Mouse (Mus musculus) neural tube, embryonic 14.5 days (tissue): ENCODE results near the gene Slc5a10. TPM values are rescaled to one million over a fixed set of nuclear protein-coding genes. Genes with fewer than 3 reads are reported as not detected.

Experiments used
- ATAC-seq: fragments of 200-750 bp; cut with Nextera tagmentation; 2 replicates; pipeline ENCODE4 v1.8.0; 2017; ENCODE audit warnings: low read depth, mild to moderate bottlenecking, moderate TSS enrichment, moderate library complexity
- H3K27ac ChIP-seq: fragments of 300-500 bp; sonication (generic); 2 replicates; pipeline ENCODE4 v1.5.1; 2014; ENCODE audit warnings: low read depth, mild to moderate bottlenecking, control low read depth, low read length, moderate library complexity, mixed read lengths
- H3K27me3 ChIP-seq: fragments of 300-500 bp; sonication (generic); 2 replicates; pipeline ENCODE4 v1.6.1; 2014; ENCODE audit warnings: low read length; ENCODE audit not compliant: control insufficient read depth, insufficient read depth
- H3K36me3 ChIP-seq: fragments of 300-500 bp; sonication (generic); 2 replicates; pipeline ENCODE4 v1.6.1; 2014; ENCODE audit warnings: low read length, mixed read lengths; ENCODE audit not compliant: control insufficient read depth, insufficient read depth
- H3K4me1 ChIP-seq: fragments of 300-500 bp; sonication (generic); 2 replicates; pipeline ENCODE4 v1.6.1; 2014; ENCODE audit warnings: low read length; ENCODE audit not compliant: control insufficient read depth, insufficient read depth
- H3K4me2 ChIP-seq: fragments of 300-500 bp; sonication (generic); 2 replicates; pipeline ENCODE4 v1.6.1; 2014; ENCODE audit warnings: mild to moderate bottlenecking, low read depth, low read length, control low read depth
- H3K4me3 ChIP-seq: fragments of 300-500 bp; sonication (generic); 2 replicates; pipeline ENCODE4 v1.5.1; 2014; ENCODE audit warnings: low read depth, low read length, control low read depth, mixed read lengths
- H3K9ac ChIP-seq: fragments of 300-500 bp; sonication (generic); replicated peaks from 2 replicates; pipeline ENCODE4 v1.6.1; 2014; ENCODE audit warnings: low read depth, mild to moderate bottlenecking, control low read depth, low read length, mixed read lengths
- H3K9me3 ChIP-seq: fragments of 300-500 bp; sonication (generic); 2 replicates; pipeline ENCODE4 v1.6.1; 2016; ENCODE audit warnings: low read length; ENCODE audit not compliant: control insufficient read depth
- WGBS: fragments of 180-500 bp; shearing (Covaris S2); extraction: QIAGEN DNeasy Blood & Tissue Kit; methylation state at CpG from one replicate; pipeline ENCODE4 v1.1.7; 2014; 5-methylcytosine and 5-hydroxymethylcytosine counted together
- polyA plus RNA-seq: library from polyadenylated mRNA; unstranded; fragments of >200 nt; fragmentation: Nextera tagmentation; extraction: Ambion mirVana; gene quantifications from 2 replicates; pipeline ENCODE4 v1.2.1, GENCODE M21; 2014

Gene Slc5a10
- polyA plus RNA-seq, 1 experiment from 2014 or later: not detected

DNA sequence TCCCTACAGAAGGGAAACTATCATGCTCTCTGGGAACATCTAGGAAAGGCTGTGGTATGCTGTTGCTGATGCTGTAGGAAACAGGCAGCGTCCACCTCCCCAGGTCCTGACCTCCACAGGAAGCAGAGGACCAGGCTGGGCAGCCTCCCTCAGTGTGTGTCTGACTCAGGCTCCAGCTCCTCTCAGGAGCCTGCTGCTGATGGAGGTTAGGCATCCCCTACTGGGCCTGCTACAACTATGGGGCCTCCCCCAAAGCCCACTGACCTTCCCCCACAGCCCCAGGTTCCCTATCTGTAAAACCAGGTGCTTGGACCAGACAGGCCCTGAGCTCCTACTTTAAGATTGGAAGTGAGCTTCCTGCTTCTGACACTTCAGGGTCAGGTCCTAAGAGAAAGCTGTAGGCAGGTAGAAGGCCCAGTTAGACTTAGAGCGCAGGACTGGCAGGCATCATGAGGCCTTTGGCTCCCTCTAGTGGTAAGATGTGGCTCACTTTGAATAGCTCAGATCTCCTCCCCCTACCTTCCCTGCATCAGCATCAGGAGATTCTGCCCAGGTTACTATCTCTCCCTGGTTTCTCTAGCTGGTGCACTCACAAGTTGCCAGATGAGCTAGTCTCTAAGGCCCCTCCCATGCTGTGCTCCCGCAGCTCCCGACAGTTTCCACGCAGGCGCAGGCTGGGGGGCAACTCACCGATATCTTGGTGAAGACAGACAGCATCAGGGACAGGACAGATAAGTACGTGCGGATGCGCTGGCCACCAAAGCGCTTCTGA is 6.1 kb downstream of the Slc5a10 start:
- H3K27me3 ChIP-seq: no peaks in the 10 kb centered on the region
- ATAC-seq: peak; percentile 85
- no peaks in the 10 kb centered on the region for H3K36me3 ChIP-seq
- no peak overlapping the region for H3K4me3 ChIP-seq
- no peak overlapping the region for H3K4me2 ChIP-seq
- no peak overlapping the region for H3K27ac ChIP-seq
- WGBS: 41% methylated on average over 11 of the region's 11 CpGs
- no peak overlapping the region for H3K9ac ChIP-seq
- H3K4me1 ChIP-seq: no peaks in the 10 kb centered on the region
- no peaks in the 10 kb centered on the region for H3K9me3 ChIP-seq

DNA sequence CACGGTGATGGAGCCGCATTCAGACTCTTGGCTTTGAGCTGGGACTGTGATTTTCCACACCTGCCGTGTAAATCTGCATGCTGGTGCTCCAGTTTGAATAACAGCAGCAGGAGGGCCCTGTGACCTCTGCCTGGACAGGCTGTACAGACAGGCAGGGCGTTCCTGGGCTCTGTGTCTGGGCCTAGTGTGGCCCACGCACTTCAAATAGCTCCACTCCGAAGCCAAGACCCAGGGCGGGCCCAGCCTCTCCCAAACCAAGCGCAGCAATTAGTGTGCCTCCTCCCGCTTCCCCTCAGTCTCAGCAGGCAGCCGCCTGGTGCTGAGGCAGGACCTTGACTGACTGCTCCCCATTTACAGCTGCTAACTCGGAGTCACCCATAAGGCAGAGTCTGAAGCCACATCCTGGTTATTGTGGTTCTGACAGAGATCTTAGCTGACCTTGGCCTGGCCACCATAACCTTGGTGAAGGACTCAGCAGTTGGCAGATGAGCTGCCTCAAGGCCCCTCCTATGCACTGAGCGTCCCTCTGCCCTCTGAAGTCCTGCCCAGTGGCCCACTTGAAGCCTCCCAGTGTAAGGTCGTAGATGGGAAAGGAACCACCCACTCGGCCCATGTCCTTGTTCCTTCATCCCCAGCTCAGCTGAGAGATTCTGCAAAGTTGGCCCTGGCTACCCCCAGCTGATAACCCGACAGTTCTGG is 7.3 kb downstream of the Slc5a10 start:
- 52% methylated on average over 15 of the region's 15 CpGs for WGBS

DNA sequence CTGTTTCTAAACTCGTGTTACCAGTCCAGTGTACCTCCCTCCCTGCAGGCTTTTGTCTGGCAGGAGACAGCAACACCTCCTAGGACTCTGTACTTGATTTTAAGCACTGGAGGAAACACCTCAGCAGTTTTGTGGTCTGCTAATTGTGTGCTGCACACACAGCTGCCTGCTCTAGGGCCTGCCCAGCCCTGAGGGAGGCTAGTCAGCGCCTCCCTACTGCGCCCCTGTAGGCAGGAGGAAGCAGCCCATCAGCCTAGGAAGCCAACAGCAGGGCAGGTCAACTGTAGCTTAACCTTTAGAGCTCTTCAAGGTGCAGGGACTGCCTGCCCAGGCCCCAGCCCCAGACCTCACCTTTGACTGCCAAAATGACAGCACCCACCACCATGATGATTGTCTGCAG is 11.7 kb downstream of the Slc5a10 start:
- H3K27ac ChIP-seq: no peak overlapping the region
- no peaks in the 10 kb centered on the region for H3K4me1 ChIP-seq
- no peak overlapping the region for H3K4me2 ChIP-seq
- H3K36me3 ChIP-seq: no peaks in the 10 kb centered on the region
- ATAC-seq: no peak
- H3K4me3 ChIP-seq: no peak overlapping the region
- no peak overlapping the region for H3K9ac ChIP-seq
- H3K27me3 ChIP-seq: no peaks in the 10 kb centered on the region
- WGBS: 57% methylated on average over 3 of the region's 3 CpGs
- H3K9me3 ChIP-seq: no peaks in the 10 kb centered on the region

More for the DNA sequence above, 7.3 kb downstream of the Slc5a10 start:
- no peak overlapping the region for H3K4me3 ChIP-seq
- H3K27ac ChIP-seq: no peak overlapping the region
- H3K36me3 ChIP-seq: no peaks in the 10 kb centered on the region
- H3K4me1 ChIP-seq: no peaks in the 10 kb centered on the region
- H3K9ac ChIP-seq: no peak overlapping the region
- no peaks in the 10 kb centered on the region for H3K9me3 ChIP-seq
- no peaks in the 10 kb centered on the region for H3K27me3 ChIP-seq
- ATAC-seq: no peak
- no peak overlapping the region for H3K4me2 ChIP-seq

DNA sequence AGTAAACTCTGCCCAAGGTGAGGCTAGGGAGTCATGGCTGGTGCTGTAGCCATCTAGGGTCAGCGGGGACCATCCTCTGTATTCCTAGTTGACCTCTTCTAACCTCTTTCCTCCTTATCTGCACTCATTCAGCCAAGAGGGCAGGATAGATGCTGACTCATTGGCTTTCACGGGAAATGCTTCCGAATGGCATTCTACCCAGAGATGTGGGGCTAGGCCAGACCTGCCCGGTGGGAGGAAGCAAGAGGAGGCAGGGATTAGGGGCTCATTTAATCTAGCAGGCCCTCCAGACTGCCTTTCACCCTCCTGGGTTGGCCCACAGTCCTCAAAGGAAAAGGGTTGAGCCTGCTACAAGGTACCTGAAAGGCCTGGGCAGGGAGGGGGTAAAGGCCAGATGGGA is 14.4 kb downstream of the Slc5a10 start:
- no peak overlapping the region for H3K27ac ChIP-seq
- no peaks in the 10 kb centered on the region for H3K4me1 ChIP-seq
- no peak overlapping the region for H3K9ac ChIP-seq
- no peaks in the 10 kb centered on the region for H3K27me3 ChIP-seq
- 77% methylated on average over 4 of the region's 4 CpGs for WGBS
- H3K4me2 ChIP-seq: no peak overlapping the region
- H3K9me3 ChIP-seq: no peaks in the 10 kb centered on the region
- H3K36me3 ChIP-seq: no peaks in the 10 kb centered on the region
- no peak for ATAC-seq
- H3K4me3 ChIP-seq: no peak overlapping the region

DNA sequence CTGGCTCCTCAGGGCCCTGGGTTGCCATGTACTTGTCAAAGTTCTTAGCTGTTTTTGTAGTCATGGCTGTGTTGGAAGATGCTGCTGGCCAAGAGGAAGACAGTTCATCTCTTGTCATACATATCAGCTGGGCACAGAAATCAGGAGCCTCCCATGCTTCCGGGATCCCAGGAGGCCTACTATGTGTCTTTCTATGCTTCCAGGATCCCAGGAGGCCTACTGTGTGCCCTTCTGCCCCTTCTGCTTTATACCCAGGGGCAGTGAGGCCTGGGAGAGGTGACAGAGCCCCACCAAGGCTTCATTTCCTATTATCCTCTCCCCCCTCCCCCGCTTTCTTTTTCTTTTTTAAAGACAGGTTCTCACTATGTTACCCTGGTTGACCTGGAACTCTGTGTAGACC is 15.0 kb downstream of the Slc5a10 start:
- Histone ChIP-seq H3K4me1 (no peaks in the 10 kb centered on the region), H3K27me3 (no peaks in the 10 kb centered on the region), H3K4me3 (no peak overlapping the region), H3K9me3 (no peaks in the 10 kb centered on the region), H3K36me3 (no peaks in the 10 kb centered on the region), H3K4me2 (no peak overlapping the region), H3K9ac (no peak overlapping the region), H3K27ac (no peak overlapping the region)
- 87% methylated on average over 2 of the region's 2 CpGs for WGBS
- no peak for ATAC-seq

DNA sequence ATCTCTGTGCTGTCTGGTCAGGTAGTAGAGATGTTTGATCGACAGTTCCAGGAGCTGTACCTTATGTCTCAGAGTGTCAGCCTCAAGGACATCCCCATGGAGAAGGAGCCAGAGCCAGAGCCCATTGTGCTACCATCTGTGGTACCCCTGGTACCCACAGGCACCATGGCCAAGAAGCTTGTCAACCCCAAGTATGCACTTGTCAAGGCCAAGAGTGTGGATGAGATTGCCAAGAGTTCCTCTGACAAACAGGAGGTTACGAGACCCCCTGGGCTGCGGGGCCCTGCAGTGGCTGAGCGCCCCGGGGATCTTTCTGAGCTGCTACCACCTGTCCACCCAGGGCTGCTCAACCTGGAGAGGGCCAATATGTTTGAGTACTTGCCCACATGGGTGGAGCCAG is 18.1 kb downstream of the Slc5a10 start:
- 95% methylated on average over 5 of the region's 5 CpGs for WGBS

DNA sequence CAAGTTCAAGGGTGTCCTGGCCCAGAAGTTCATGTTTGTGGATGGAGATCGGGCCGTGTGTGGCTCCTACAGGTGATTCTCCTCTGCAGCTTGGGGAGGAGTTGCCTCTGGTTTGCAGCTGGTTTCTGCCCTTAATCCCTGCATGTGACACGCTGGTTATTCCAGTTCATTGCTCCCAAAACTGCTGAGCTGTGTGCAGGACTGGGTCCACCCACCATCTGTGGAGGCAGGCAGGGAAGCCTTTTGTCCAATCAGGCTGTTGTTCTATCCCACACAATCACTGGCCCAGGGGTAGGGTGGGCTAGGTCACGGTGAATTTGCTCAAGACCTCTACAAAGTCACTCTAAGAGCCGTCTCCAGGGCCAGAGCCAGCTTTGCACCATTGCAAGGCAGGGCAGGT is 18.9 kb downstream of the Slc5a10 start:
- no peak for ATAC-seq
- no peaks in the 10 kb centered on the region for H3K9me3 ChIP-seq
- WGBS: 51% methylated on average over 5 of the region's 5 CpGs
- no peak overlapping the region for H3K4me3 ChIP-seq
- H3K36me3 ChIP-seq: no peaks in the 10 kb centered on the region
- H3K27ac ChIP-seq: no peak overlapping the region
- no peaks in the 10 kb centered on the region for H3K4me1 ChIP-seq
- H3K9ac ChIP-seq: no peak overlapping the region
- H3K27me3 ChIP-seq: no peaks in the 10 kb centered on the region
- no peak overlapping the region for H3K4me2 ChIP-seq

More for the DNA sequence above, 18.1 kb downstream of the Slc5a10 start:
- Histone ChIP-seq H3K9me3 (no peaks in the 10 kb centered on the region), H3K27ac (no peak overlapping the region), H3K4me2 (no peak overlapping the region), H3K9ac (no peak overlapping the region), H3K4me3 (no peak overlapping the region), H3K27me3 (no peaks in the 10 kb centered on the region), H3K36me3 (no peaks in the 10 kb centered on the region), H3K4me1 (no peaks in the 10 kb centered on the region)
- ATAC-seq: no peak

DNA sequence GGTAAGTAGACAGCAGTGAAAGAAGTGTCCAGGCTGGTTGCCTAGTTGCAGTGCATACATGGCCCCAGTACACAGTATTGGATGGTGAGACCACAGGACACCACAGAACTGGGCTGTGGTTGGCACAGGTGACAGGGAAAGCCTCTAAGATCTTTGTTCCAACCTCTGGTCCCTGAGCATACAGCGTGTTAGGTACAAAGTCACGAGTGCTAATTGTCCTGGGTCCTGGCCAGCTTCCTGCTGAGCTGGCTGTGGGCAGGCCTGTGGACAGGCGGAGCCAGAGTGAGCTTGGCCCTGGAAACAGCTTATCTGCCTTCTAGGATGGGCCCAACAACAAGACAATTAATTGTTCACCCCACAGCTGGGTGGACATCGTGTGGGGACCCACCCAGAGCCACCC is 20.7 kb downstream of the Slc5a10 start:
- no peaks in the 10 kb centered on the region for H3K36me3 ChIP-seq
- no peak for ATAC-seq
- H3K27ac ChIP-seq: no peak overlapping the region
- H3K4me3 ChIP-seq: no peak overlapping the region
- no peaks in the 10 kb centered on the region for H3K27me3 ChIP-seq
- H3K4me2 ChIP-seq: no peak overlapping the region
- H3K9ac ChIP-seq: no peak overlapping the region
- no peaks in the 10 kb centered on the region for H3K9me3 ChIP-seq
- WGBS: 45% methylated on average over 4 of the region's 4 CpGs
- H3K4me1 ChIP-seq: no peaks in the 10 kb centered on the region

DNA sequence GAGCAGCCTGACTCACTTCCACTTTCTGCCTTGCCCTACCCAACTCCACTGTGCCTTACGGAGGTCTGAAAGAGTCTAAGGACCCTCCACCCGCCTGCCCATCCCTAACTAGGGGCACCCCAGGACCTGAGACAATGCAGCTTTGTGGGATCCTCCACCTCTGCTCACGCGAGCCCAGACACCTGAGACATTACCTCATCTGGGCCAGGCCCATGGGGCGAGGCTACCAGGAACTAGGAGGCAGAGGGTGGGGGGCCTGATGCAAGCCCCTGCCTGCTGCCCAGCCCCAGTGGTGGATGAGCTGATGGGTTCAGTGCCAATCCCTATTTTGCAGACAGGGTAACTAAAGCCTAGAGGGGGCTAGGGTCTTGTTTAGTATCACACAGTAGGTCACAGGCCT is 21.2 kb downstream of the Slc5a10 start:
- H3K4me3 ChIP-seq: no peak overlapping the region
- no peak overlapping the region for H3K27ac ChIP-seq
- no peaks in the 10 kb centered on the region for H3K4me1 ChIP-seq
- no peak overlapping the region for H3K4me2 ChIP-seq
- no peaks in the 10 kb centered on the region for H3K36me3 ChIP-seq
- ATAC-seq: no peak
- no peak overlapping the region for H3K9ac ChIP-seq
- no peaks in the 10 kb centered on the region for H3K9me3 ChIP-seq
- 86% methylated on average over 5 of the region's 5 CpGs for whole genome bisulfite sequencing
- no peaks in the 10 kb centered on the region for H3K27me3 ChIP-seq
